Mouse (Mus musculus) heart, adult 2 months (tissue): Measurements from ENCODE around the gene Tnrc18.

ENCODE experiments used
- CTCF ChIP-seq: fragments of 200-600 bp; IDR thresholded peaks from 2 replicates; pipeline ENCODE4 v1.8.1; 2022; ENCODE audit warnings: antibody characterized with exemption, mild to moderate bottlenecking, moderate library complexity
- EP300 ChIP-seq: fragments of 200-500 bp; IDR thresholded peaks from 2 replicates; pipeline ENCODE4 v1.6.1; 2011; ENCODE audit warnings: low read depth, low read length, control low read depth; ENCODE audit not compliant: insufficient read depth
- POLR2A ChIP-seq: fragments of 200-500 bp; IDR thresholded peaks from 2 replicates; pipeline ENCODE4 v1.6.1; 2011; ENCODE audit warnings: mild to moderate bottlenecking, low read depth, low read length, control low read depth; ENCODE audit not compliant: insufficient read depth

DNA sequence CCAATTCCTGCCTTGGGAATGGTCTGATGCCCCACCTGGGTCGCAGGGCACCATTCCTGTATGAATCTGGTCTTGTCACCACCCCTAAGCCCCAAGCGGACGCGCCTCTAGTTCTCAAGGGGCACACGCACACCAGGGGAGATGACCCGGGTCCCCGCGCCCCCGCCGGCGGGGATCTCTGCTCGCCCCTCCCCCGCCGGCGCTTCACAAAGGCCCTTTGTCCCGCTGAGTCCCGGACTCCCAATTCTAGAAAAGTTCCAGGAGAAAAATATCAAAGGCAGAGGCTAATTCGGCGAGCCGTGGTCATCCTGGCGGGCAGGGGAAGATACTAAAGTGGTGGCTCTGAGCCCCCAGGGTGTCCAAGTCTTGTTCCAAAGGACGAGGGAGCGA, 3.7 kb downstream of the Tnrc18 start:
- no peak for TF ChIP-seq POLR2A
- no peak for TF ChIP-seq CTCF
- no peak for TF ChIP-seq EP300
